Mouse (Mus musculus) urinary bladder, postnatal 4 days (tissue): ENCODE measurements around the gene Cacna1i.

Experiments used
- DNase-seq, 2 experiments: peaks; one replicate each; pipeline ENCODE4 v3.0.0; 2021 to 2022; ENCODE audit warnings: low spot score in 2 of 2

Cacna1i gene

GRCm38 (mm10) chr15:80410661-80411060 is 123.6 kb downstream of the Cacna1i start:
- no peak for DNase-seq

GRCm38 (mm10) chr15:80413070-80413469 is 126.0 kb downstream of the Cacna1i start:
- DNase-seq, result no peak

- DNase-seq, result no peak
Observed at GRCm38 (mm10) chr15:80413988-80414721, 127.1 kb downstream of the Cacna1i start.

GRCm38 (mm10) chr15:80415132-80415531 is 128.1 kb downstream of the Cacna1i start:
- DNase-seq, result no peak

GRCm38 (mm10) chr15:80417066-80417465 is 130.0 kb downstream of the Cacna1i start:
- no peak for DNase-seq

- DNase-seq, result no peak
Observed at GRCm38 (mm10) chr15:80418146-80418545, 131.1 kb downstream of the Cacna1i start.

- DNase-seq, result no peak
Observed at GRCm38 (mm10) chr15:80430324-80430723, 143.3 kb downstream of the Cacna1i start.

- no peak for DNase-seq
Observed at GRCm38 (mm10) chr15:80436961-80437360, 149.9 kb downstream of the Cacna1i start.

GRCm38 (mm10) chr15:80437996-80438395 is 151.0 kb downstream of the Cacna1i start:
- DNase-seq, result no peak

- no peak for DNase-seq
Observed at GRCm38 (mm10) chr15:80438423-80438822, 151.4 kb downstream of the Cacna1i start.

GRCm38 (mm10) chr15:80440195-80440594 is 153.2 kb downstream of the Cacna1i start:
- no peak for DNase-seq

- no peak for DNase-seq
Observed at GRCm38 (mm10) chr15:80445956-80446687, 159.1 kb downstream of the Cacna1i start.
